ENCODE assay signal across 24 mouse cellular contexts in genomic region chr11:94791700-94792099, GRCm38 (mm10). TPM values are rescaled to one million over a fixed set of nuclear protein-coding genes. Genes with fewer than 3 reads are reported as not detected.
"Had no signal": no experiment of that assay in that cellular context is flagged by ENCODE, and none has a peak within 500 bp of the region (broad histone marks: within the 10 kb centered on the region; RNA-seq: fewer than 3 reads in every experiment).

No protein-coding gene starts in this region.

- H3K27ac ChIP-seq: layer of hippocampus, adult 2 months; limb, embryonic 15.5 days; liver, embryonic 12.5 days; macrophage; midbrain, embryonic 13.5 days; neural tube, embryonic 15.5 days had no signal

- H3K4me3 ChIP-seq: layer of hippocampus, adult 2 months; limb, embryonic 15.5 days; liver, embryonic 12.5 days; midbrain, embryonic 13.5 days; myocyte; neural tube, embryonic 15.5 days had no signal

- H3K27me3 ChIP-seq: limb, embryonic 15.5 days; liver, embryonic 12.5 days; neural tube, embryonic 15.5 days had no signal

- H3K9me3 ChIP-seq: limb, embryonic 15.5 days; liver, embryonic 12.5 days; midbrain, embryonic 13.5 days; neural tube, embryonic 15.5 days had no signal

- H3K36me3 ChIP-seq: limb, embryonic 15.5 days; liver, embryonic 12.5 days; midbrain, embryonic 13.5 days; neural tube, embryonic 15.5 days had no signal

- H3K4me1 ChIP-seq: limb, embryonic 15.5 days; liver, embryonic 12.5 days; midbrain, embryonic 13.5 days; neural tube, embryonic 15.5 days had no signal

- DNase-seq: kidney, adult 18-20 months; kidney, postnatal 10 days; kidney, postnatal 4 days; lung, embryonic 14.5 days; lung, postnatal 10 days; retina, postnatal 1 day; right cerebral cortex, postnatal 4 days; spleen, adult 18-20 months had no signal

- ATAC-seq: liver, embryonic 12.5 days; midbrain, embryonic 13.5 days had no signal

RNA-seq across cellular contexts. Expression of gene Tmem92, which starts 9.2 kb away (rescaled TPM):
- total RNA-seq: layer of hippocampus, adult 2 months; layer of hippocampus, postnatal 10 days; left cerebral cortex, adult 18-20 months; left cerebral cortex, postnatal 14 days; midbrain, postnatal 0 days had no signal
- polyA plus RNA-seq: kidney, embryonic 14.5 days; limb, embryonic 11.5 days; limb, embryonic 15.5 days; liver, embryonic 12.5 days; liver, embryonic 16.5 days; lung, embryonic 14.5 days; macrophage; midbrain, embryonic 13.5 days; midbrain, postnatal 0 days; myocyte; neural tube, embryonic 11.5 days; neural tube, embryonic 15.5 days; stomach, embryonic 14.5 days had no signal

RNA-seq across cellular contexts. Expression of gene Cdc34b, which starts 50.1 kb away (rescaled TPM):
- total RNA-seq: layer of hippocampus, adult 2 months; midbrain, postnatal 0 days had no signal
- polyA plus RNA-seq: kidney, embryonic 14.5 days; limb, embryonic 11.5 days; limb, embryonic 15.5 days; liver, embryonic 12.5 days; liver, embryonic 16.5 days; macrophage; neural tube, embryonic 11.5 days; neural tube, embryonic 15.5 days; stomach, embryonic 14.5 days had no signal
